Comparison of ENCODE assay signal across 10 mouse cellular contexts in the genomic region with DNA sequence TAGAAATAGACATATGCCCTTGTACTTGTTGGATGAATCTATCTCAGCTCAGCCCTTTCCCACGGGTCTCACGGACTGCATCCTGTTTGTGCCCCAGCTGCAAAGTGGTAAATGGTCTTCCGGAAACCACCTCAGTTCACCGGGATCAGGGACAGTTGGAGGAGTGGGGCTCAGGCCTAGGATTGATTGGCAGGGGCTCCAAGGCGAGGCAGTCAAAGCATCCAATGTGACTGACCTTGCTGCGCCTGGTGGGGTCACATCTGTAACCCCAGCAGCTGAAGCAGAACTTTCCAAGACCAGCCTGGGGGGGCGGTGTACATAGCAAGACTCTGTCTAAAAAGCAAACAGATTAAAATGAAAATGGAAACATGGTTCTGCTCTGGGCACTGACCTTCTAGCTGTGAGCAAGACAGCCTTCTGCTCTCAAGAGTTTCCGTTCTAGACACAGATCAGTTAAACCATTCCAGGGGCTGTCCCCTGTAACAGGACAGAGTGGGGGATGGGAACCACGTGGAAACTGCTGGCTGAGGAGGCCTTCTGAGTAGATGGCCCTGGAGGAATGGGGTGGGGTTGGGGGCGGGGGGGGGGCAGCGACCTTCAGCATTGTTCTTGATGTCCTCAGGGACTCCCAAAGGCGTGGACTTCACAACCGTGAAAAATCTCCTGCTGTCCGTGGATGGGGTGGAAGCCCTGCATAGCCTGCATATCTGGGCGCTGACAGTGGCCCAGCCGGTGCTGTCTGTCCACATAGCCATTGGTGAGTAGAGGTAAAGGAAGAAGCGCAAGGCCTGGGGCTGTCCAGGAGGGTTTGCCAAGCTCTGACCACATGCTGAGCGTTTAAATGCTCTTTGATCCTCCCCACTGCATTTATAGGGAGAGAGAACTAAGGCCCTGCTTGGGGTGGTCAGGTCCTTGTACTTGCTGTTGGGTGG. TPM values are rescaled to one million over a fixed set of nuclear protein-coding genes. Genes with fewer than 3 reads are reported as not detected.
A peak's percentile ranks its signal among the peaks of the same experiment; 100 is the strongest.
DNase-seq lines count a peak whose midpoint lies in the region; ATAC-seq and TF ChIP-seq lines count a peak whose summit lies in the region.
"Had no signal": no experiment of that assay in that cellular context is flagged by ENCODE, and none has a peak within 500 bp of the region (broad histone marks: within the 10 kb centered on the region; RNA-seq: fewer than 3 reads in every experiment).

No protein-coding gene starts in this region.

- no peaks in the 10 kb centered on the region for H3K36me3 ChIP-seq in heart, embryonic 11.5 days (ENCODE audit: control insufficient read depth, insufficient read depth, low read length)
- no peaks in the 10 kb centered on the region for H3K36me3 ChIP-seq in lung, postnatal 0 days (ENCODE audit: insufficient read depth, low read length)
- H3K36me3 ChIP-seq in limb, embryonic 10.5 days: no peaks in the 10 kb centered on the region

- no peaks in the 10 kb centered on the region for H3K9me3 ChIP-seq in heart, embryonic 11.5 days (replicated peaks; ENCODE audit: control insufficient read depth, low read length)
- no peaks in the 10 kb centered on the region for H3K9me3 ChIP-seq in lung, postnatal 0 days (ENCODE audit: low read length)
- no peaks in the 10 kb centered on the region for H3K9me3 ChIP-seq in limb, embryonic 10.5 days (replicated peaks)

- no peak overlapping the region for H3K4me2 ChIP-seq in heart, embryonic 11.5 days
- no peak overlapping the region for H3K4me2 ChIP-seq in lung, postnatal 0 days (replicated peaks; ENCODE audit: low read depth, low read length)

- no peak for TF ChIP-seq EP300 in lung, postnatal 0 days (IDR thresholded peaks at IDR 0.05)

- peaks cover 42% of the 10 kb centered on the region for H3K4me1 ChIP-seq in heart, embryonic 11.5 days (ENCODE audit: control insufficient read depth, insufficient read depth, low read length)
- peaks cover 16% of the 10 kb centered on the region; the same call in 1 of the 2 replicates for H3K4me1 ChIP-seq in lung, postnatal 0 days (ENCODE audit: insufficient read depth, low read depth, low read length)
- H3K4me1 ChIP-seq in limb, embryonic 10.5 days: peaks cover 24% of the 10 kb centered on the region

- 38% methylated on average over 18 of the region's 18 CpGs for WGBS in heart, embryonic 11.5 days (ENCODE audit: insufficient replicate concordance)
- 44% methylated on average over 18 of the region's 18 CpGs for WGBS in lung, postnatal 0 days
- WGBS in limb, embryonic 10.5 days: 53% methylated on average over 18 of the region's 18 CpGs

- no peak for ATAC-seq in heart, embryonic 11.5 days (replicated peaks; ENCODE audit: insufficient number of reproducible peaks, low FRiP score, low TSS enrichment)
- no peak for ATAC-seq in lung, postnatal 0 days
- ATAC-seq: forebrain, postnatal 0 days had no signal

- 0 out of 2 replicates have a peak overlapping the region, but pooled peaks have one; percentile 2 for H3K9ac ChIP-seq in heart, embryonic 11.5 days (ENCODE audit: low read depth, low read length)
- no peak overlapping the region for H3K9ac ChIP-seq in lung, postnatal 0 days (replicated peaks; ENCODE audit: low read depth)
- H3K9ac ChIP-seq: forebrain, postnatal 0 days had no signal

- no peak overlapping the region for H3K4me3 ChIP-seq in heart, embryonic 11.5 days (ENCODE audit: low read depth, low read length)
- H3K4me3 ChIP-seq in lung, postnatal 0 days (ENCODE audit: low read depth, low read length): no peak overlapping the region
- H3K4me3 ChIP-seq in limb, embryonic 10.5 days: no peak overlapping the region

- no peak overlapping the region for H3K27ac ChIP-seq in heart, embryonic 11.5 days (ENCODE audit: low read depth, low read length)
- no peak overlapping the region for H3K27ac ChIP-seq in lung, postnatal 0 days (ENCODE audit: low read length)
- peak overlapping the region; percentile 66; the same call in 1 of the 2 replicates for H3K27ac ChIP-seq in limb, embryonic 10.5 days

- TF ChIP-seq CTCF in lung, postnatal 0 days (IDR thresholded peaks at IDR 0.05): no peak

- no peak for DNase-seq in heart, adult 18-20 months
- DNase-seq in lung, postnatal 0 days (ENCODE audit: low spot score): peak; percentile 47
- DNase-seq in lung, postnatal 4 days: no peak
- DNase-seq in ZHBTc4 (ENCODE audit: low read depth, low spot score): peak; percentile 88
- DNase-seq in limb, embryonic 10.5 days (ENCODE audit: low spot score): no peak
- DNase-seq in thymus, adult 18-20 months: no peak
- no peak for DNase-seq in frontal cortex, postnatal 36 days (ENCODE audit: low spot score in 2 of 2)
- DNase-seq: forebrain, postnatal 0 days; lung, adult 2 months had no signal

- 0 out of 2 replicates have a peak, but pooled peaks cover 3% of the 10 kb centered on the region for H3K27me3 ChIP-seq in heart, embryonic 11.5 days (ENCODE audit: control insufficient read depth, insufficient read depth, low read length)
- H3K27me3 ChIP-seq in lung, postnatal 0 days (replicated peaks; ENCODE audit: insufficient read depth, low read length): no peaks in the 10 kb centered on the region
- peaks cover 24% of the 10 kb centered on the region for H3K27me3 ChIP-seq in limb, embryonic 10.5 days (ENCODE audit: low read depth, poor library complexity, severe bottlenecking)

RNA-seq across cellular contexts. Expression of a gene that starts 8.6 kb away (rescaled TPM):
- polyA plus RNA-seq in heart, embryonic 11.5 days (2014; fragmentation: Nextera tagmentation; extraction: Ambion mirVana): 0.26 TPM in 1 of 2 replicates, not detected in the other
- total RNA-seq in heart, adult 18-20 months (2021): under 1 TPM; 0.30 to 0.72 TPM
- 0.79 and 1.1 TPM in 2 replicates for polyA plus RNA-seq in lung, postnatal 0 days (2015; fragmentation: Nextera tagmentation; extraction: Ambion mirVana)
- not detected in 2 replicates for polyA plus RNA-seq in limb, embryonic 10.5 days (2016; fragmentation: Nextera tagmentation; extraction: Ambion mirVana)
- total RNA-seq: forebrain, postnatal 0 days had no signal

RNA-seq across cellular contexts. Expression of a gene that starts 32.1 kb away (rescaled TPM):
- 2.0 and 2.7 TPM in 2 replicates for polyA plus RNA-seq in heart, embryonic 11.5 days (2014; fragmentation: Nextera tagmentation; extraction: Ambion mirVana)
- 10 to 100 TPM; 19.7 to 19.8 TPM for total RNA-seq in heart, adult 18-20 months (2021)
- 0.82 and 1.3 TPM in 2 replicates for polyA plus RNA-seq in lung, postnatal 0 days (2015; fragmentation: Nextera tagmentation; extraction: Ambion mirVana)
- 0.44 and 0.75 TPM in 2 replicates for polyA plus RNA-seq in limb, embryonic 10.5 days (2016; fragmentation: Nextera tagmentation; extraction: Ambion mirVana)

RNA-seq across cellular contexts. Expression of a gene that starts 36.7 kb away (rescaled TPM):
- 21.6 and 22.1 TPM in 2 replicates for polyA plus RNA-seq in heart, embryonic 11.5 days (2014; fragmentation: Nextera tagmentation; extraction: Ambion mirVana)
- 100 to 1,000 TPM; 195 to 199 TPM for total RNA-seq in heart, adult 18-20 months (2021)
- polyA plus RNA-seq in lung, postnatal 0 days (2015; fragmentation: Nextera tagmentation; extraction: Ambion mirVana): 0.75 and 1.3 TPM in 2 replicates
- polyA plus RNA-seq in limb, embryonic 10.5 days (2016; fragmentation: Nextera tagmentation; extraction: Ambion mirVana): 0.30 and 0.95 TPM in 2 replicates

RNA-seq across cellular contexts. Expression of a gene that starts 44.5 kb away (rescaled TPM):
- 11.7 and 11.8 TPM in 2 replicates for polyA plus RNA-seq in heart, embryonic 11.5 days (2014; fragmentation: Nextera tagmentation; extraction: Ambion mirVana)
- total RNA-seq in heart, adult 18-20 months (2021): 1 to 10 TPM; 6.1 to 7.9 TPM
- 14.1 and 16.2 TPM in 2 replicates for polyA plus RNA-seq in lung, postnatal 0 days (2015; fragmentation: Nextera tagmentation; extraction: Ambion mirVana)
- polyA plus RNA-seq in limb, embryonic 10.5 days (2016; fragmentation: Nextera tagmentation; extraction: Ambion mirVana): 8.1 and 8.6 TPM in 2 replicates

Comparison
In these comparisons a context has a peak if more than half of its experiments do, and no peak if none do; other contexts are left out.
1. DNase-seq: peak in lung, postnatal 0 days (single experiment) and ZHBTc4 (single experiment); none in heart, adult 18-20 months (0 of 2), lung, postnatal 4 days (0 of 2), limb, embryonic 10.5 days (single experiment), thymus, adult 18-20 months (0 of 2) and frontal cortex, postnatal 36 days (0 of 2).